Mouse (Mus musculus) neural tube, embryonic 11.5 days (tissue): ENCODE results near the gene Pde4d. TPM values are rescaled to one million over a fixed set of nuclear protein-coding genes. Genes with fewer than 3 reads are reported as not detected.

Source experiments
- ATAC-seq: fragments of 200-750 bp; cut with Nextera tagmentation; 2 replicates; pipeline ENCODE4 v1.8.0; 2017; ENCODE audit warnings: moderate number of reproducible peaks, mild to moderate bottlenecking, moderate TSS enrichment, moderate library complexity; ENCODE audit not compliant: insufficient read depth, low FRiP score, low TSS enrichment
- DNase-seq: peaks from one replicate; pipeline ENCODE4 v3.0.0-alpha.2; 2015; ENCODE audit warnings: low spot score
- H3K27ac ChIP-seq: fragments of 300-500 bp; sonication (generic); 2 replicates; pipeline ENCODE4 v1.5.1; 2014; ENCODE audit warnings: low read depth, mild to moderate bottlenecking, low read length
- H3K27me3 ChIP-seq: fragments of 300-500 bp; sonication (generic); 2 replicates; pipeline ENCODE4 v1.6.1; 2014; ENCODE audit warnings: mild to moderate bottlenecking, low read length, mixed read lengths; ENCODE audit not compliant: control insufficient read depth, insufficient read depth
- H3K36me3 ChIP-seq: fragments of 300-500 bp; sonication (generic); 2 replicates; pipeline ENCODE4 v1.6.1; 2014; ENCODE audit warnings: mild to moderate bottlenecking, low read length, moderate library complexity, mixed read lengths; ENCODE audit not compliant: control insufficient read depth, insufficient read depth
- H3K4me1 ChIP-seq: fragments of 300-500 bp; sonication (generic); 2 replicates; pipeline ENCODE4 v1.6.1; 2014; ENCODE audit warnings: low read length, mixed read lengths; ENCODE audit not compliant: control insufficient read depth, insufficient read depth
- H3K4me2 ChIP-seq: fragments of 300-500 bp; sonication (generic); 2 replicates; pipeline ENCODE4 v1.6.1; 2014; ENCODE audit warnings: low read depth, mild to moderate bottlenecking, moderate library complexity
- H3K4me3 ChIP-seq: fragments of 300-500 bp; sonication (generic); 2 replicates; pipeline ENCODE4 v1.5.1; 2014; ENCODE audit warnings: low read depth, low read length
- H3K9ac ChIP-seq: fragments of 300-500 bp; sonication (generic); 2 replicates; pipeline ENCODE4 v1.6.1; 2014; ENCODE audit warnings: mild to moderate bottlenecking, low read length
- H3K9me3 ChIP-seq: fragments of 300-500 bp; sonication (generic); 2 replicates; pipeline ENCODE4 v1.6.1; 2016; ENCODE audit warnings: low read length; ENCODE audit not compliant: control insufficient read depth
- WGBS: fragments of 180-500 bp; shearing (Covaris S2); extraction: QIAGEN DNeasy Blood & Tissue Kit; methylation state at CpG from one replicate; pipeline ENCODE4 v1.1.7; 2014; 5-methylcytosine and 5-hydroxymethylcytosine counted together
- polyA plus RNA-seq: library from polyadenylated mRNA; unstranded; fragments of >200 nt; fragmentation: Nextera tagmentation; extraction: Ambion mirVana; gene quantifications from 2 replicates; pipeline ENCODE4 v1.2.1, GENCODE M21; 2014

Gene Pde4d
- polyA plus RNA-seq, 1 experiment from 2014 or later = 11.1 TPM

DNA sequence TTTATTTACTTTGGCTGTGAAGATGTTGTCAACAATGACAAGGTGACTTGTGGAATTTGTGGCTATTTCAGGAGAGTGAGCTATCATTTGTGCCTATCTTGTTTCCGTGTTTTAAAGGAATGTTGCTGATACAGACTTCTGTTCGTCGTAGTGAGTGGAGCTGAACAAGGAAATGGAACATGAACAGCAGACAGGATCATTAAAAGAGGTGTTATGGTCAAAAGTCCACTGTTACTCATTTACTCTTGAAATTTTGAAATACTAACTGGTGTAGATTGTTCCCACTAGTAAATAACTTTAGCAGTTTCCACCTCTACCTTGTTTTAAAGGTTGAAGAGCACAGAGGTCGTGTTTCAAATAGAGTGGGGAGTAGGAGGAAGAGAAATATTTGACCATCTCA is 86.7 kb downstream of the Pde4d start:
- 80% methylated on average over 4 of the region's 4 CpGs for WGBS
- H3K27ac ChIP-seq = no peak overlapping the region
- H3K4me3 ChIP-seq = no peak overlapping the region
- no peak overlapping the region for H3K4me2 ChIP-seq
- DNase-seq = no peak
- no peak overlapping the region for H3K9ac ChIP-seq
- H3K4me1 ChIP-seq = no peaks in the 10 kb centered on the region
- no peaks in the 10 kb centered on the region for H3K9me3 ChIP-seq
- no peak for ATAC-seq
- no peaks in the 10 kb centered on the region for H3K36me3 ChIP-seq
- no peaks in the 10 kb centered on the region for H3K27me3 ChIP-seq

DNA sequence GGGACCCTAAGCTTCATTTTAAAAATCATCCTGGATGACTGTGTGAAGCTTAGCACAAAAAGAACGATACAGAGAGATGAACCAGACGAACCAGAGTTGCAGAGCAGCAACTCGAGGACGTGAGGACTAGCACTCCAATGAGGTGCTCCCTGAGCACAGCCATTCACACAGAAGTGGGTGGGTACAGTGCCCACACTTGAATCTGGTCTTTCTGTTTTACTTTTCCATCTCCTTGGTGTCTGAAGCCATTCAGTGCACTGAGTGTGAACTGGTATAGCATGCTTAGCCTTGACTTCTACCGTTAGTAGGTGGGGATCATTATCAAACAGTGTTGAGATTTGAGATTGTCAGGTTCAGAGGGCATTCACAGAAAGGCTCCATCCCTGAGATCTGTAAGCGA is 87.2 kb downstream of the Pde4d start:
- 90% methylated on average over 6 of the region's 6 CpGs for WGBS
- Histone ChIP-seq H3K4me2 (no peak overlapping the region), H3K4me1 (no peaks in the 10 kb centered on the region), H3K4me3 (no peak overlapping the region), H3K27ac (no peak overlapping the region), H3K9me3 (no peaks in the 10 kb centered on the region), H3K36me3 (no peaks in the 10 kb centered on the region), H3K9ac (no peak overlapping the region), H3K27me3 (no peaks in the 10 kb centered on the region)
- no peak for ATAC-seq
- no peak for DNase-seq

DNA sequence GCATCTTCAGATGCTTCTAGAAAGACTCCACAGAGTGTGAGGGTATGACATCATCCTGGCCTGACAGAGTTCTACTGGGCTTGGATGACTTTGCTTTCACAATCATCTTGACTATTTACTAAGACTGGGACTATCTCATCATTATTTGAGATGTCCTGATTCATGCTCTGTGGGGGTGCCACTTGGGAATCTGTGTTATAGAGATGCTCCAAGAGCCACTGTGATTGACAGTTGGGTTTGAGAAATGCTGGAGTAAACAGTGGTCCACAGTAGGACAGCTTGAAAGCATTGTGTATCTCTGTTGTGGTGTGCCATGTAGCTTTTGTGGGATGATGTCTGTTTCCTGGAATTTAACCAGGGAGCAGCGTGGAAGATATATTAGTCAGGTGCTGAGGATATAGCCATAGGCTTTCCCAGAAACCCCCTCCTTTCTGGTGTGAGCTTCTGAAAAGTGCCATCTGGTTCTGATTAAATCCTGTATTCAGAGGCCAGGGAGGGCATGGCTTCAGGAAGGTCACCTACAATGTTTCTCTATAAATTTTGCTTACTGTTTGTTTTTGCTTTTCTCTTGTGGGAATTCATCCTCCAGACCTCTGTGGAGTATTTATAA is 89.1 kb downstream of the Pde4d start:
- ATAC-seq = no peak
- Histone ChIP-seq H3K27me3 (no peaks in the 10 kb centered on the region), H3K4me2 (no peak overlapping the region)

DNA sequence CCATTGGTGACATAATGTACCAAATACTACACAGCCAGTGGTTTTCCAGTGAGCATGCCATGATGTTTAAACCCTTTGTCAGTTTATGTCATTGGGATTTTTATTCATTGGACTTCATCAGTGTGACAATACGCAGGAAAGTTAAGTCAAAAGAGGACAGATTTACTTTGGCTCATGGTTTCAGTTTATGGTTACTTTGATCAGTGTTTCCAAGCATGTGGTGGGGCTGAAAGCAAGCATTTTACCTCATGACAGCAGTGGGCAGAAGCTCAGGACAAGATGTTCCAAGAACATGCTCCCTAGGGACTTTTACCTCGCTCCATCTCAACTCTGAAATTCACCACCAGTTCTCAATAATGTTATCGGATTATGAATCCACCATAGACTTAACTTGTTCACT is 91.7 kb downstream of the Pde4d start:
- H3K4me1 ChIP-seq = no peaks in the 10 kb centered on the region
- no peaks in the 10 kb centered on the region for H3K27me3 ChIP-seq
- H3K27ac ChIP-seq = no peak overlapping the region
- H3K9ac ChIP-seq = no peak overlapping the region
- no peak overlapping the region for H3K4me3 ChIP-seq
- no peak overlapping the region for H3K4me2 ChIP-seq
- H3K9me3 ChIP-seq = no peaks in the 10 kb centered on the region
- H3K36me3 ChIP-seq = no peaks in the 10 kb centered on the region
- no peak for DNase-seq
- no peak for ATAC-seq
- 89% methylated on average over 3 of the region's 3 CpGs for WGBS

More for the DNA sequence above, 89.1 kb downstream of the Pde4d start:
- Histone ChIP-seq H3K9me3 (no peaks in the 10 kb centered on the region), H3K9ac (no peak overlapping the region), H3K4me3 (no peak overlapping the region), H3K36me3 (no peaks in the 10 kb centered on the region), H3K27ac (no peak overlapping the region), H3K4me1 (no peaks in the 10 kb centered on the region)
- DNase-seq = peak; percentile 18
- 42% methylated on average over 1 of the region's 1 CpGs for WGBS

DNA sequence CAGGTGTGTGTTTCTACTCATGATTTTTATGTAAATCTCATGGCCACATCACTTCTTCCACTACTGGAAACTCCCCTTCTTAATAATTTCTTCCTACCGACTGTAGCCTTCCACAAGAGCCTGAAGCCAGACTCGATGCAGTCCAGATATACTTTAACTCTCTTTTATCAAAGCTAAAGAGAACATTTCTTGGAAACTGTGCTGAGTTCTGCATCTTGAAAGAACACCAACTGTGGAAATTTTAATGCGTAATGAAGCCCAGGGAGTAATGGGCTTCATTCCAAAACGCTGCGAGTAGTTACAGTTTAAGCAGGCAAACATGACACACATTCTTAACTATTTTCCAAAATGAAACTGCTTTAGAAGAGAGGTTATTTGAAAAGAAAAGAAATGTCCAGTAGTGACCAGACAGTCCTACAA is 92.6 kb downstream of the Pde4d start:
- no peak overlapping the region for H3K27ac ChIP-seq
- WGBS = 90% methylated on average over 5 of the region's 5 CpGs
- H3K36me3 ChIP-seq = no peaks in the 10 kb centered on the region
- H3K4me1 ChIP-seq = no peaks in the 10 kb centered on the region
- H3K4me2 ChIP-seq = no peak overlapping the region
- ATAC-seq (no peak), DNase-seq (no peak)
- H3K27me3 ChIP-seq = no peaks in the 10 kb centered on the region
- no peaks in the 10 kb centered on the region for H3K9me3 ChIP-seq
- no peak overlapping the region for H3K9ac ChIP-seq
- H3K4me3 ChIP-seq = no peak overlapping the region

DNA sequence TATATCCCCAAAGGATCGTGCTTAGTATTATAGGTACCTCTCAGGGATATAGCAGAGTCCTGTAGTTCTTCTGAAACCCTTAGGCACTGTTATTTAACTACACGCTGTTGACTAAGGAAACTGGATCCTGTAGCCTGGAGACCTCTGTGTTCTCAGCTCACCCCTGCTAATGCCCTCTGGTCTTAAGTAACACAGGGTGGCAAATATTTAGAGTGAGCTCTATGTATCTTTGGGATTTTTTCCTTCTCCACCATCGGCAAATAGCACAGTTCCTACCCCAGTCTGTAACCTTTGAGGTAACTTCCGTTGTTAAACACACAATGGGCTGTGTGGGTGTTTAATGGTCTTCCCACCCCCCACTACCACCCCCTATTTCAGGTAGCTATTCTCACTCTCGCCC is 102.5 kb downstream of the Pde4d start:
- H3K27me3 ChIP-seq = no peaks in the 10 kb centered on the region
- no peaks in the 10 kb centered on the region for H3K4me1 ChIP-seq
- no peak for DNase-seq
- H3K4me3 ChIP-seq = no peak overlapping the region
- H3K27ac ChIP-seq = no peak overlapping the region
- H3K9ac ChIP-seq = no peak overlapping the region
- H3K36me3 ChIP-seq = no peaks in the 10 kb centered on the region
- H3K9me3 ChIP-seq = no peaks in the 10 kb centered on the region
- WGBS = 72% methylated on average over 5 of the region's 5 CpGs
- no peak overlapping the region for H3K4me2 ChIP-seq
- ATAC-seq = no peak

DNA sequence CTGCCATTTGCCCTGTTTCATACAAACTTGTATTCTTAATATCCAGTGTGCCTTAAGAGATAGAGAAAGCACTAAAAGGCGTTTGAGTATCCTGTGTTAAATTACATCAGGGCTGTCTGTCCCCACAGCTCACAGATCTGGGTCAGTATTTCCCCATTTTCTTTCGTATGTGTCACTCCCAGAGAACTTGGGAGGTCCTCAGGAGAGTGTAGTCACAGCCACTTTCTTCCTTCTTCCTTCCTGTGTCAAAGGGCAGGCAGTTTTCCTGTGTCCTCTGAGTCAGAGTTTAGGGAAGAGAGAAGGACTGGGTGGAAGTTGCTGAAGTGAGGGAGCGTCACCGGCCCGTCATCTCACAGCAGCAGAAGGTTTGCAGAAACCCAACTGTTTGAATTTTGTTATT is 103.2 kb downstream of the Pde4d start:
- no peak overlapping the region for H3K27ac ChIP-seq
- H3K36me3 ChIP-seq = no peaks in the 10 kb centered on the region
- H3K4me2 ChIP-seq = no peak overlapping the region
- H3K4me3 ChIP-seq = no peak overlapping the region
- no peak overlapping the region for H3K9ac ChIP-seq
- DNase-seq (no peak), ATAC-seq (no peak)
- 81% methylated on average over 5 of the region's 5 CpGs for WGBS
- no peaks in the 10 kb centered on the region for H3K9me3 ChIP-seq
- no peaks in the 10 kb centered on the region for H3K27me3 ChIP-seq
- H3K4me1 ChIP-seq = no peaks in the 10 kb centered on the region

DNA sequence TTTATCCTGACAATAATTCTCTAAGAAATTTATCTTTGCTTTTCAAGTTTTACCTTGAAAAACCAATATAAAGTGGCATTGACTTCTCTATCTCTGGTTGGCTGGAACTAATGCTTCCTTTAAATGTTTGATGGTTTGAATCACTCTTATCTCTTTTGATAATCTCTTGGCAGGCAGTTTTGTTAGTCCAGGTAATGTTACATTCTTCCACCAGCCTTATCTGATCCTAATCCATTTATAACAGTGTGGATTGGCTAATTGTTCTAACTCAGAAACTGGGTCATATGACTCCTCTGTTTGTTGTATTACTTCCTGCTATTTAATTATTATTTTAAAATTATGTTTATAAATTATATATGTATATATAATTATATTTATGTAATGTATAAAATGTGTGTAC is 105.2 kb downstream of the Pde4d start:
- H3K4me1 ChIP-seq = no peaks in the 10 kb centered on the region
- no peak overlapping the region for H3K4me3 ChIP-seq
- H3K27ac ChIP-seq = no peak overlapping the region
- no peaks in the 10 kb centered on the region for H3K27me3 ChIP-seq
- ATAC-seq = no peak
- no peak for DNase-seq
- no peaks in the 10 kb centered on the region for H3K36me3 ChIP-seq
- H3K4me2 ChIP-seq = no peak overlapping the region
- no peak overlapping the region for H3K9ac ChIP-seq
- H3K9me3 ChIP-seq = no peaks in the 10 kb centered on the region

DNA sequence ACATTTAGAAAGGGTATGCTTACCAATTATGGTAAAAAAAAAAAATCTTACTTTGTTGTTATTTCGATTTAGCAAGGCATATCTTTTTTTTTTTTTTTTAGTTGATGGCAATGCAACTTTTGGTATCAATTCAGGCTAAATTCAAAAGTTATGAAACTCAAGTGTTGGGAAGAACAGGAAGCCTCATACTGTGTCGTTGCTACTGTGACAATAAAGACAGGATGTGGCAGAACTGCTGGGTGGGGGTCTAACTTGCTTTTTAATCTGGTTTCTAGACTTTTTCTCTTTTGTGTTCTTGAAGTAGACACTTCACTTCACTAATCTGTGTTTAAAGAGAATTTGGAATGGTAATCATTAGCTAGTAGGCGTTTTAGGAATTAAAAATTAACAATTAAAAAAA is 147.2 kb downstream of the Pde4d start:
- Histone ChIP-seq H3K4me1 (no peaks in the 10 kb centered on the region), H3K9me3 (no peaks in the 10 kb centered on the region), H3K27ac (no peak overlapping the region), H3K4me3 (no peak overlapping the region), H3K27me3 (no peaks in the 10 kb centered on the region), H3K9ac (no peak overlapping the region), H3K36me3 (no peaks in the 10 kb centered on the region), H3K4me2 (no peak overlapping the region)
- 79% methylated on average over 3 of the region's 3 CpGs for WGBS
- ATAC-seq (no peak), DNase-seq (no peak)
